Mouse (Mus musculus): ENCODE results near the gene Vmn1r91. TPM values are rescaled to one million over a fixed set of nuclear protein-coding genes. Genes with fewer than 3 reads are reported as not detected.
"Not testable (repeated sequence)": the region's sequence is repeated elsewhere in the genome, so short reads cannot be mapped to it uniquely, and the experiment has no call there.

Vmn1r91 gene
- not detected in 2 replicates for polyA plus RNA-seq (2015; fragmentation: Nextera tagmentation; extraction: Ambion mirVana)

DNA sequence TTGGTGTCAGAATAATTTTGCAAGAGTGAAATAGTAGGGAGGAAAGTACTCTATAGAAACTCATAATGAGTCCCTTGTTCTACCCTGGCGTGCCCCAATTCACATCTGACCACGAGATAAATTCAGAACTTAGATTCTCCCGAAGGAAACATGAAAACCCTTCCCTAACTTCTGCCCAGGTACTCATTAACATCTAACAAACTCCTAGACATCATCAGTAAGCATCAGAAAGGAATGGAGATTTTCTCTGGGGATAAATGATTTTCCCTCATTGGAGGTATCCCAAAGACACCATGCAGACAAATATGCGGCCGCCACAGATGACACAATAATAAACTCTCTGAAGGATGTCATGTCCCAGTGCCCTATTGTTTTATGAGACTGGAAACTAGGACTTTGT is at the start of gene Vmn1r91:
Vmn1r91 (plus strand) TSS at position 301 of the 400 bp plus-strand sequence.
- not testable (repeated sequence) for H3K9ac ChIP-seq; H3K4me3 ChIP-seq (replicated peaks); ATAC-seq (ENCODE audit: insufficient number of reproducible peaks, low FRiP score, low TSS enrichment, low read depth); H3K9me3 ChIP-seq (replicated peaks); H3K27ac ChIP-seq (replicated peaks); H3K36me3 ChIP-seq; H3K4me2 ChIP-seq (replicated peaks); H3K27me3 ChIP-seq; H3K4me1 ChIP-seq
- 82% methylated on average over 5 of the region's 5 CpGs for WGBS

DNA sequence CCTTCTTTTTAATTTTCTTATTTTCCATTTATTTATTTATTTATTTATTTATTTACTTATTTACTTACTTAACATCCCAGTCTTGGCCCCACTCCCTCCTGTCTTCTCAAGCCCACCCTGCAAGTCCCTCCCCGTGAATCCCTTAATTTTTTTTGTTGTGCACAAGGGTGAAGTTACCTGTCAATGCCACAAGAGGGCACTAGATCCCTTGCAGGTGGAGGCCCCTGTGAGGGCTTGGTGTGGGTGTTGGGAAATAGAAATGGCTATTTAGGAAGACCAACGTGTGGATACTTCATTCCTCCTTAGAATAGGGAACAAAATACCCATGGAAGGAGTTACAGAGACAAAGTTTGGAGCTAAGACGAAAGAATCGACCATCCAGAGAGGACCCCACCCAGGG is 35.4 kb upstream of the Vmn1r91 start:
- ATAC-seq (ENCODE audit: insufficient number of reproducible peaks, low FRiP score, low TSS enrichment, low read depth); H3K4me3 ChIP-seq (replicated peaks); H3K4me2 ChIP-seq (replicated peaks); H3K4me1 ChIP-seq; H3K27me3 ChIP-seq; H3K9me3 ChIP-seq (replicated peaks); H3K27ac ChIP-seq (replicated peaks); H3K36me3 ChIP-seq; H3K9ac ChIP-seq: not testable (repeated sequence)
- 63% methylated on average over 4 of the region's 4 CpGs for WGBS

DNA sequence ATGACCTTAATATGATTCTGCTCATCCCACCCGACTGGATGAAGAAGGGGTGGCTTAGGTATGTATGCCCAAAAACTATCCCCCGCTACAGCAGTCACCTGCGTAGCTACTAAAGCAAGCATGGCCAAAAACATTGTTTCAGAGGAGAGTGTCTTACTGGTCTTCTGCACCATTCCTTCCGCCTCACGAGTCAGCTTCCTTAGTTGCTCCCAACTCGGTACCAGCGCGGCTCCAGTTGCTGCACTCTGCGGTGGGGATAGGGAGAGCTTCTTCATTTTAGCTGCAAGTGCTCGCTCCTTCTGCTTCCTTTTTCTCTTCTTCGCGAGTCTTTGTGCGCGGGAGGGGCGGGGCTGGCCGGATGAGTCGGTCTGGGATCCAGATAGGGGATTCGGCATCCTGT is 21.4 kb upstream of the Vmn1r91 start:
- not testable (repeated sequence) for ATAC-seq (ENCODE audit: insufficient number of reproducible peaks, low FRiP score, low TSS enrichment, low read depth); H3K27me3 ChIP-seq; H3K27ac ChIP-seq (replicated peaks); H3K36me3 ChIP-seq; H3K4me2 ChIP-seq (replicated peaks); H3K4me3 ChIP-seq (replicated peaks); H3K4me1 ChIP-seq; H3K9ac ChIP-seq; H3K9me3 ChIP-seq (replicated peaks)
- WGBS, result 72% methylated on average over 18 of the region's 18 CpGs

DNA sequence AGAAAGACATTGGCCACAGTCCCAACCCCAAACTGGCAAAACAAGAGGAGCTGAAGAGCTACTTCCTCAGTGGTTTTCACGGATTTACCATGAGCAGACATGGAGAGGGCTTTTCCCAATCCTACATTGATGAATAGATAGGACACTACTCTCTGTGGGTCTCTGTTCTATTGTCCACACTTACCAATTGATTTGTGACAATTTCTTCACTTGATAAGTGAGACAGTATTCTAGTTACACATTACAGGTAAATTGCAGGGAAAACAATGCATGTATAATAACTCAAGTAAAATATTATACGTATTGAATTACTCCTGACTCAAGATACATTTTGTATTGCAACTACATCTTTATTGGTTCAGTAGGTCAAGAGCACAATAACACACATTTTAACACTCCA is 23.0 kb downstream of the Vmn1r91 start, which contains the start of gene Gm16442:
Gm16442 (minus strand) TSS at position 101 of the 400 bp plus-strand sequence.
- not testable (repeated sequence) for ATAC-seq (ENCODE audit: insufficient number of reproducible peaks, low FRiP score, low TSS enrichment, low read depth); H3K4me1 ChIP-seq; H3K4me3 ChIP-seq (replicated peaks); H3K27me3 ChIP-seq; H3K9me3 ChIP-seq (replicated peaks); H3K27ac ChIP-seq (replicated peaks); H3K9ac ChIP-seq; H3K4me2 ChIP-seq (replicated peaks); H3K36me3 ChIP-seq
- whole genome bisulfite sequencing, result no CpG with 5 or more reads among the region's 2 CpGs

DNA sequence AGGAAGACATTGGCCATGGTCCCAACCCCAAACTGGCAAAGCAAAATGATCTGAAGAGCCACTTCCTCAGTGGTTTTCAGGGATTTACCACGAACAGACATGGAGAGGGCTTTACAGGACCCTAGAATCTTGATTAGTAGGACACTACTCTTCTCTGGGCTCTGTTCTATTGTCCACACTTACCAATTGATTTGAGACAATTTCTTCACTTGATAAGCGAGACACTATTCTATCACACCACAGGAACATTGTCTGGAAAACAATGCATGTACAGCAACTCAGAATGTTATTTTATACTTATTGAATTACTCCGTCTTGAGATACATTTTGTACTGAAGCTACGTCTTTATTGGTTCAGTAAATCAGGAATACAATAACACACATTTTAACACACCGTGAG is 39.5 kb downstream of the Vmn1r91 start, which contains the start of gene Vmn1r93:
Vmn1r93 (minus strand) TSS at position 101 of the 400 bp plus-strand sequence.
- WGBS, result no CpG with 5 or more reads among the region's 5 CpGs
- not testable (repeated sequence) for H3K9me3 ChIP-seq (replicated peaks); H3K4me2 ChIP-seq (replicated peaks); H3K9ac ChIP-seq; H3K27me3 ChIP-seq; H3K36me3 ChIP-seq; H3K27ac ChIP-seq (replicated peaks); H3K4me1 ChIP-seq; H3K4me3 ChIP-seq (replicated peaks); ATAC-seq (ENCODE audit: insufficient number of reproducible peaks, low FRiP score, low TSS enrichment, low read depth)

Other genes starting within 250 kb of the Vmn1r91 start
- 0.59 TPM in 1 of 2 replicates, not detected in the other for gene Gm19345, start 247.7 kb upstream of the Vmn1r91 start, polyA plus RNA-seq (2015; fragmentation: Nextera tagmentation; extraction: Ambion mirVana)
- gene Ceacam16, start 238.4 kb upstream of the Vmn1r91 start, polyA plus RNA-seq (2015; fragmentation: Nextera tagmentation; extraction: Ambion mirVana), result not detected in 2 replicates
- 4.1 and 5.5 TPM in 2 replicates for gene Ceacam19, start 211.7 kb upstream of the Vmn1r91 start, polyA plus RNA-seq (2015; fragmentation: Nextera tagmentation; extraction: Ambion mirVana)
- 13.2 and 14.1 TPM in 2 replicates for gene Pvr, start 178.5 kb upstream of the Vmn1r91 start, polyA plus RNA-seq (2015; fragmentation: Nextera tagmentation; extraction: Ambion mirVana)
- gene Igsf23, start 148.9 kb upstream of the Vmn1r91 start, polyA plus RNA-seq (2015; fragmentation: Nextera tagmentation; extraction: Ambion mirVana), result 0.11 TPM in 1 of 2 replicates, not detected in the other
- not detected in 2 replicates for gene Ceacam20, start 134.3 kb upstream of the Vmn1r91 start, polyA plus RNA-seq (2015; fragmentation: Nextera tagmentation; extraction: Ambion mirVana)
- gene Nlrp9b, start 108.2 kb upstream of the Vmn1r91 start, polyA plus RNA-seq (2015; fragmentation: Nextera tagmentation; extraction: Ambion mirVana), result not detected in 2 replicates
- gene Gm16442, start 22.9 kb downstream of the Vmn1r91 start, polyA plus RNA-seq (2015; fragmentation: Nextera tagmentation; extraction: Ambion mirVana), result not detected in 2 replicates
- not detected in 2 replicates for gene Vmn1r93, start 39.4 kb downstream of the Vmn1r91 start, polyA plus RNA-seq (2015; fragmentation: Nextera tagmentation; extraction: Ambion mirVana)
- not detected in 2 replicates for gene Vmn1r94, start 68.7 kb downstream of the Vmn1r91 start, polyA plus RNA-seq (2015; fragmentation: Nextera tagmentation; extraction: Ambion mirVana)
- not detected in 2 replicates for gene Vmn1r95, start 94.0 kb downstream of the Vmn1r91 start, polyA plus RNA-seq (2015; fragmentation: Nextera tagmentation; extraction: Ambion mirVana)
- gene Gm6164, start 105.9 kb downstream of the Vmn1r91 start, polyA plus RNA-seq (2015; fragmentation: Nextera tagmentation; extraction: Ambion mirVana), result not detected in 2 replicates
- not detected in 2 replicates for gene Gm4498, start 134.1 kb downstream of the Vmn1r91 start, polyA plus RNA-seq (2015; fragmentation: Nextera tagmentation; extraction: Ambion mirVana)
- not detected in 2 replicates for gene Gm5890, start 163.2 kb downstream of the Vmn1r91 start, polyA plus RNA-seq (2015; fragmentation: Nextera tagmentation; extraction: Ambion mirVana)
- not detected in 2 replicates for gene Gm4133, start 234.4 kb downstream of the Vmn1r91 start, polyA plus RNA-seq (2015; fragmentation: Nextera tagmentation; extraction: Ambion mirVana)

Measured in embryonic facial prominence, embryonic 15.5 days (tissue).